Mouse (Mus musculus): ENCODE measurements around the gene Tctex1d2. TPM values are rescaled to one million over a fixed set of nuclear protein-coding genes. Genes with fewer than 3 reads are reported as not detected.
"Not testable (repeated sequence)": the region's sequence is repeated elsewhere in the genome, so short reads cannot be mapped to it uniquely, and the experiment has no call there.

Gene Tctex1d2
- total RNA-seq, 2 experiments from 2014 or later: 4.6 to 4.8 TPM

DNA sequence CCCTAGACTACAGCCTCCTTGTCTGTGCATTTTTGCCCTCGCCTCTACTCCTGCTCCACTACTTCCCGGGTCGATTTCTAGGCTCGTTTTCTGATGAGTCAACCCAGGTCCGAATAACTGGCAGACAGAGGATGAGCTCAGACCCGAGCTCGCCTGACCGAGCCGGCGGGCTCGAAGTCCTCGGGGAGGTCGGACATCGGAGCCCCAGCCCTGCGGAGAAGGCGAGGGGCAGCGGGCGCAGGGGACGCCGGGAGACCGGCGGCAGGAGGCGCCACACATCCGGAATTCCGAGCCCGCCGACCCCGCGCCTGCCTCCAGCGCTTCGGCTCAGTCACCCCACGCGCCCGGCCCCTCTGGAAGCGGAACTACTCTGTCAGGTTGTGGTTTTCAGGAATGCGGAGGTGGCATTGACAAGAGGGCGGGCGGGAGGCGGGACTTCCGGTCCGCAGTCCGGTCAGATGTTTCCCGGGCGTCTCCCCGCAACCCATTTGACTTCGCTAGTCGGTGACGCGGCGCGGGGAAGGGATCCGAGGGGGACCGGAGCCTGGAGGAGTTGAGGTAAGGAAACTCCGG lies 11.1 kb downstream of the Tctex1d2 start, which contains the start of gene Pcyt1a:
Gene Pcyt1a, plus strand, starts transcription at position 448 of the 573 bp plus-strand sequence.
- DNase-seq (ENCODE audit: low spot score in 2 of 2): peak; percentile 82 to 92

DNA sequence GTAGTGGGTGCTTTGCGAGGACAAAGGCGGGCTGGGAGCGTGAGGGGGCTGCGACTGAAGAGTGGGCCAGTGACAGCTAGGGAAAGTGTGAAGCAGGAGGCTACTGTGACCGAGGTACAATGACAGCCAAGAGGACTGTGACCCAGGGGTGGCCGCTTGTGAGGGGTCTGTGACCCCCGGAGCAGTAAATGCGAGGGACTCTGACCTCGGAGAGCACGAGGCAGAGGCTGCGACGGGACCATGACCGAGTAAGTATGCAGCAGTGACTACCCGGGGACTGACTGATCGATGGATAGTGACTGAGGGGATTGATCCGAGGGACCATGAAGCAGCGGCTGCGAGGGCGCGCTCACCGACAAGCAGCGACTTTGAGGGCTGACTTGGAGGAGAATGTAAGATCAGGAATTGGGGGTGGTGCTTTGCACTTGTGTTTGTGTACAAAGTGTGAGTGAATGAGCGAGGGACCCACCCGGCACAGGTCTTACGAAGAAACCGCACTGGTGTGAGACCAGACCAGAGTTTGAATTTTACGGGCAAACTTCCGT lies 11.6 kb downstream of the Tctex1d2 start:
- peak in 1 of 2 experiments; percentile 34 for DNase-seq (ENCODE audit: low spot score in 2 of 2)

DNA sequence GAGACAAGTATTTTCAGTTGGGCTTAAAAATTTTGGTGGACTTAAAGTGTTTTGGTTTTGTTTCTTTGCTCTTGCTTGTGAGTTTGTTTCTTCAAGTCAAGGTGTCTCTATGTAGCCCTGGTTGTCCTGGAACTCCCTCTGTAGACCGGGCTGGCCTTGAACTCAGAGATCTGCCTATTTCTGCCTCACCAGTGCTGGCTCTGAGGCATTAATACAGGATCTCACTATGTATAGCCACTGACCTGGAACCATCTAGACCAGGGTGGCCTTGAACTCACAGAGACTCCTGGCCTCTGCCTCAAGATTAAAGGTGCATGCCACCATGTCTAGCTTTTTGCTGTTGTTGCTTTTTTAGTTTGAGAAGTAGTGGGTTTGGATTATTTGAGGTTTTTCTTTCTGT lies 12.4 kb downstream of the Tctex1d2 start:
- no peak for DNase-seq (ENCODE audit: low spot score in 2 of 2)

DNA sequence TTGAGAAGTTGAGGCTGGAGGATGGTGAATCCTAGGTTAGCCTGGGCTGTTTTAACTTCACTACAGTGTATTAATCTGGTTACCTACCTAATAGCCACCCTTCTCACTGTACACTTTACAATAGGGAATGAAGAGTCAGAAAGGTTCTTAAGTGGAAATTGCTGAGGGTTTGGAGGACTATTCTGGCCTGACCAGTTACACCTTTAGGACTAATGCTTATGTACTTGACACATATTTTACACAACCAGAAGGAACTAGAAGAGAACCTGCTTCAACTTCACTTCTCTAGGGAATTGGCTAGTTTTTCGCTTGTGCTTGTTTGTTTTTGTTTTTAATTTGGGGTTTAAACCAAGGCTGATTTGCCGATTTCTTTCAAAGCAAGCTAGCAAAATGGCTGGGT lies 13.6 kb downstream of the Tctex1d2 start:
- no peak for DNase-seq (ENCODE audit: low spot score in 2 of 2)

DNA sequence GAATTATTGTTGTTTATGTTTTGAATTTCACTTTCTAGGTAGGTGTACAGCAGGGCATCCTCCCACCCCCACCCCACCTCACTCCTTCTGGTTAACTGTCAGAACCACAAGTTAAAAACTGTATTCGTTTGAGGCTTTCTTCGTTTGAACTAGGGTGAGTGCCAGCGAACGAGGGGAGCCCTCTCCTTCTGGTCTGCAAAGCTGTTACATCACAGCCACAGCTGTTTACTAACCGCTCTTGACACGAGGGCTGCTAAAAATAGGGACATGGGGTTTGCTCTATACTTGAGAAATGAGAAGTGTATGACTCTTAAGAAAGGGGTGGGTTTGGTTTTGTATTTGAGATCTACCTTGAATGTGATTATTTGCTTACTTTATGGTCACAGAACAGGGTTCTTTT lies 14.6 kb downstream of the Tctex1d2 start:
- DNase-seq (ENCODE audit: low spot score in 2 of 2): no peak

DNA sequence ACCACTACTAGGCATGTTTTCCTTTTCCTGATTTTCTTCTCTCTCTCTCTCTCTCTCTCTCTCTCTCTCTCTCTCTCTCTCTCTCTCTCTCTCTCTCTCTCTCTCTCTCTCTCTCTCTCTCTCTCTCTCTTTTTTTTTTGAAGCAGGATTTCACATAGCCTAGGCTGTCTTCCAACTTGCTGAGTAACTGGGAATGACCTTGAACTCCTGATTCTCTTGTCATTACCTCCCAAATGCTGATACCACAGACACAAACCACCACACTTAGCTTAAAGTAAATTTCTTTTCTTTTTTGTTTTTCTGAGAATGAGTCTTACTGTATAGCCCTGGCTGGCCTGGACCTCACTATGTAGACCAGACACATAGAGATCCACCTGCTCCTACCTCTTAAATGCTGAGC lies 15.2 kb downstream of the Tctex1d2 start:
- DNase-seq (ENCODE audit: low spot score in 2 of 2): no peak

DNA sequence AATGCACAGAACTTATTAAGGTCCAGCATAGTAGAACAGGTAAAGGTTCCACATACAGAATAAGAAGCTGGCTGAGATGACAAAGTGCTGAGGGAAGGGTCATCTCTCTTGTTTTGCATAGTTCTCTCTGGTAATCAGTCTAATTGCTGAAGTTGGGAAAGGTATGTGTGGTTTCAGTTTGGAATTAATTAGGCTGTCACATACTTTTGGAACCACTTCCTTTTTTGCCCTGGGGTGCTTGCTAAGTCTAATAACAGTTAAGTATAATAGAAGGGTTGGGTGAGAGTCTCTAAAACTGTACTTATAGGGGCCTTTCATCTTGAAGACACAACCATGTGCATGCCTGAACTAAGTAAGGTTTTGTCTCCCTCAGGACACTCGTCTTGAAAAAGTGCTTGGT lies 17.2 kb downstream of the Tctex1d2 start:
- DNase-seq (ENCODE audit: low spot score in 2 of 2): no peak

DNA sequence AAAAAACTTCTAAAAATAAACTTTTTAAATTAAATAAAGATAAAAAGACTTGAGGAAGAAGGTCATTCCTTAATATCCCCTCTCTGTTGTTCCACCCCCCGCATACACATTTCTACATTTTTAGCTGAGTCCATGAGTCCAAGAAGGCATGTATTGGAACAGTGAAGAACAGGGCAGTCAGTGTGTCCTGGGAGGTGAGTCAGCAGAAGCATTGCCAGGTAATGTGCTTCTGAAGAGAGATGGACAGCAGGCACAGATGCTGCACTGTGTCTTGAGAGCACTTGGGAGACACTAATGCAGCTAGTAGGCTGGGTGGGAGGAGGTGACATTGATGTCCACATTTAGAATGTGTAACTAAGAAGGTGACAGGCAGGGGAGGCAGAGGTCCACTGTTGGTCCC lies 17.8 kb downstream of the Tctex1d2 start:
- DNase-seq (ENCODE audit: low spot score in 2 of 2): no peak

DNA sequence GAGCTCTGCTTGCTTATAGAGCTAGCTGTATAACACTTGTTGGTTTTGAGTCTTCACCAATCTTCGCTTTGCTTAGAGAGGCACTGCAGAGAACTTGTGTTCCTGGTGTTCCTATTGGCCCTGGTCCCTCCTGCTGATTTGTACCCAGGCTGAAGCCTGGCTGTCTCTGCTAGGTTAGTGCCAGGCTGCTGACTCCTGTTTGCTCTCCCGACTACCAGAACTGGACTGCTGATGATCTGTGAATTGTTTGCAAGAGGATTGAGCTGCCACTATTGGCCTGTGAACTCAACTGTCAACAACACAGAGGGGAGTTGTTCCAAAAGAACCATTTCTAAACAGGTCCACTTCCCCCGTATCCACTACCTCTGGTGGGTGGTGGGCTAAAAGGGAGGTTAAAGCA lies 21.9 kb downstream of the Tctex1d2 start:
- no peak for DNase-seq (ENCODE audit: low spot score in 2 of 2)

DNA sequence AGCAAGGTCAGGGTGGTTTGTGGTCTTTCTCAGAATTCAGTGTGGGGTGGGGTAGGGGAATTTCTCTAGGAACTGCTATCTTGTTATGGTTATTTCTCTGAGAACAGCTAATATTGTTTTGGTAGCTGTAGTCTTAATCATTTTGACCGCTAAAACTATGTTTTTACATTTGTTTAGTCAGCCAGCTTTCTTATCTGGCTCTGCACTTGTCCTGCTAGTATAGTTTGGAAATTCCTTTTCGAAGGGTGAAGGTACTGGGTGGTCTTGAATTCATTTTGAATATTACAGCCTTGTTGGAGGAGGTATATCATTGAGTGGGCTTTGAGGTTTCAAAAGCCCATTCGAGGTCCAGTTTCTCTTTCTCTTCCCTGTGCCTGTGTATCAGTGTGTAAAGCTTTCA lies 25.1 kb downstream of the Tctex1d2 start:
- DNase-seq (ENCODE audit: low spot score in 2 of 2): not testable (repeated sequence)

DNA sequence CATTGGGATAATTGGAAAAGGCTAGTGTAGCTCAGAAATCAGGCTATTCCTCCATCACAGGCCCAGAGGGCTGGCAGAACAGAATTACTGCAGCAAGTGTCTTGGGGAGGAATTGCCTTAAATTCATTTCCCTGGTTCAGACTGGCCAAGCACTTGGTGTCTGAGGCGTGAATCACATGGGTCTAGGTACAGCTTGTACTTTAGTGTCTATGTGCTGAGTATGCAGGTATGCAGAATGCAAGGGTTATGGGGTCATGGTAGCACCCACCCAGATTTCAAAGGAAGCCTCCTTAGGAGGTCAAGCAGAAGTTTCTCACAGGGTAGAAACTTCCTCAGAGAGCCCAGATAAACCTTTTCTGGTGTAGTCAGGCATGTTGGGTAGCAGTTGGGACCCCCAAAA lies 26.1 kb downstream of the Tctex1d2 start:
- no peak for DNase-seq (ENCODE audit: low spot score in 2 of 2)

DNA sequence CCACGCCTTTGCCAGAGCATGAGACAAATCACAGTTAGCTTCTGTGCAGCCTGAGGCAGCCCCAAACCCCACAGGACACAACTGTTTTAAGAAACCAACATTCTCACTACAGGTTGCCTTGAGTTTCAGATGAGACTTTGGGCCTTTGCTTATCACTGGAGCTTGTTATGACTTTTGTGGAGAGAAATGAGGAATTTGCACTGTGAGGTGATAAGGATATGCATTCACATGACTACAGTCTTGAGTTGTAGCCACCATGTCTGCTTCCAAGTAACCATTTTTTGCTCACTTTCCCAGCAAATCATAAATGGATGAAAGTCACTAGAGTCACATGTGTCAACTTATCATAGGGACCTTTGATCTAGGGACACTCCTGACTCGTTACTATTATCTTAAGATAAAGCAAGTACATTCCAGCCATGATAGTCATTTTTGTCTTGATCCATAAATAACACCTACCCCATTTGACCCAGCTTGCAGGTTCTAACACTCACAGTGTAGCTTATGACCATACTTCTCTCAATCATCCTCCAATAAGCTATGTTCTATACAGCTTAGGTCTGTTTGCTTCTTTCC lies 27.1 kb downstream of the Tctex1d2 start:
- no peak for DNase-seq (ENCODE audit: low spot score in 2 of 2)

DNA sequence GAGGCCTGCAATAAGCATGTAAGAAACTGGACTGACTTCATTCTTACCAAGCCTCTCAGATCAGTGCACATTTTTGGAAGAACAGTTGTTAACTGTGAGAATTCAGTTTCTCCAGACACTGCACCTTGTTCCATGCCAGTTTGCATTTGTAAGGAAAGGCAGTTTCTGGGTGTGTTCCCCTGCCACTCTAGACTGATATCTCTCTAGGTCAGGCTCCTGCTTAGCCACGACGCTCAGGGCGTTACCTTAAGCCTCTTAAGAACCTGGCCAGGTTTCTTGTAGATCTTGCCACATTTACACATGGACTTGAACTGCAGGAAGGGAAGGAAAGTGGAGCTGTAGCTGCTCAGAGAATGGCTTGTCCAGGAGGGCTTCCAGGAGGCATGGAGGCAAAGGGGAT lies 30.2 kb downstream of the Tctex1d2 start:
- no peak for DNase-seq (ENCODE audit: low spot score in 2 of 2)

DNA sequence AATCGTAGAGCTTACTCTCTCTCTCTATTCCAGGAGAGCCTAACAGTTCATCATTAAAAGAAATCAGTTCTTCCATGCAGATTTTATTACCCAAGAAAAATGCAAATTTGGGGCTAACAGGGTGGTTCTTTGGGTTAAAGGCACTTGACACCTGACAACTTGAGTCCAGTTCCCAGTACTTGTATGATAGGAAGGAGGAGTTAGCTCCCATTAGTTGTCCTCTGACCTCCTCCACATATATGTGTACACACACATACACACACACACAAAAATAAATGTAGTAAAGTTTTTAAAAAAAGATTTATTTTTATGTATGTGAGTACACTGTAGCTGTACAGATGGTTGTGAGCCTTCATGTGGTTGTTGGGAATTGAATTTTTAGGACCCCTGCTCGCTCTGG lies 30.6 kb downstream of the Tctex1d2 start:
- no peak for DNase-seq (ENCODE audit: low spot score in 2 of 2)

DNA sequence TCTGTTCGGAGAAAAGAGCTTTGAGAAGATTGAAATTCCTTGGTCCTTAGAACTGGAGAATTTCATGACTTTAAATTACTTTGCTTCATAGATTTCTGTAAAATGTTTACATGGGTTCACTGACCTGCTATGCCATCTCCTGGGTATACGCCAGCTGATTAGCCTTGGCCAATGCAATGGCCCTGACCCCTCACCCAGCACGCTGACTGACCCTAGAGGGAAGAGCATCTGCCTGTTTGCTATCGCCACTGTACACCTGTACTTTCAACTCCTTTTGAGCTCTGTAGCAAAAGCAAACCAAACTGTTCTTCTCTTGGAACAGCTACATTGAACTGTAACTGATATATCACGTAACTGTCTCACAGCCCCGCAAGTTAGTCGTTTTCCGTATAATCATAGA lies 33.6 kb downstream of the Tctex1d2 start:
- DNase-seq (ENCODE audit: low spot score in 2 of 2): no peak

DNA sequence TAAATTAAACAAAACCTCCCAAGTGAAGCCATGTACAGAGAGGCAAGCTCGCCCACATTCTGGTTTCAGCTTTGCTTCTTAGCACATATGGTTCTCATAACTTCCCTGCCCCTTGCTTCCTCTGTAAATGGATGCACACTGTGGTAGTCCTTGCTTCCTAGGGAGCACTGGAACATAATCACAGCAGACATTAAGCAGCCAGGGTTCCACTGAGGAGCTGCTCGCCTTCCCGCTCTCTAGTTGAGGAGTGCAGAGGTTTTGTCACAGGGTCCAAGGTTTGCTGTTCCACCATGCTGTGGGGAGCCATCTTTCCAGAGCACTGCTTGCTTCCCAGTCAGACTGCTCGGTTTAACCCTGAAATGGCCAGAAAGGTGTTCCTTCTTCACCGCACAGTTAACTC lies 35.1 kb downstream of the Tctex1d2 start:
- DNase-seq (ENCODE audit: low spot score in 2 of 2): no peak

DNA sequence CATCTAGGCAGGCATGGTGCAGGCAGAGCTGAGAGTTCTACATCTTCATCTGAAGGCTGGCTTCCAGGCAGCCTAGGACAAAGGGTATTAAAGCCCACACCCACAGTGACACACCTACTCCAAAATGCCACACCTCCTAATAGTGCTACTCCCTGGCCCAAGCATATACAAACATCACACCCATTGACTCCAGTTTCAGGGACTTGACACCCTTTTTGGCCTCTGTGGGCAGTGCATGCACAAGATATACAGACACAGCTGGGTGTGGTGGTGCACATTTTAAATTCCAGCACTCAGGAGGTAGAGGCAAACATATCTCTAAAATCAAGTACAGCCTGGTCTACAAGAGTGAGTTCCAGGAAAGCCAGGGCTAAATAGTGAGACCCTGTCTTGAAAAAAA lies 36.6 kb downstream of the Tctex1d2 start:
- no peak for DNase-seq (ENCODE audit: low spot score in 2 of 2)

DNA sequence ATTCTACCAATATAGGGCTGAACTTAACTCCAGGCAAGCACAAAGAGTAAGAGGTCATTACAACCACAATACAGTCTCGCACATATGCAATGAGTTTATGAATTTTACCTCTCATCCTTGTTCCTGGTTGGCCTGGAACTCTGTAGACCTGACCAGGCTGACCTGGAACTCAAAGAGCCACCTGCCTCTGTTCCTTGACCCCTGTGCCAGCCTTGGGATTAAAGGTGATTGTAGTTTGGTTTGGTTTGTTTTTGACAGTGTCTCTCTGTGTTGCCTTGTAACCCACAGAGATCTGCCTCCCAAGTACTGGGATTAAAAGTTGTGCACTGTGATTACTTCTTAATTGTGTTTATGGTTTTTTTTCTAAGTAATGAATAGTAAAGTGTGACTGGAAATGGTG lies 37.3 kb downstream of the Tctex1d2 start:
- DNase-seq (ENCODE audit: low spot score in 2 of 2): no peak

DNA sequence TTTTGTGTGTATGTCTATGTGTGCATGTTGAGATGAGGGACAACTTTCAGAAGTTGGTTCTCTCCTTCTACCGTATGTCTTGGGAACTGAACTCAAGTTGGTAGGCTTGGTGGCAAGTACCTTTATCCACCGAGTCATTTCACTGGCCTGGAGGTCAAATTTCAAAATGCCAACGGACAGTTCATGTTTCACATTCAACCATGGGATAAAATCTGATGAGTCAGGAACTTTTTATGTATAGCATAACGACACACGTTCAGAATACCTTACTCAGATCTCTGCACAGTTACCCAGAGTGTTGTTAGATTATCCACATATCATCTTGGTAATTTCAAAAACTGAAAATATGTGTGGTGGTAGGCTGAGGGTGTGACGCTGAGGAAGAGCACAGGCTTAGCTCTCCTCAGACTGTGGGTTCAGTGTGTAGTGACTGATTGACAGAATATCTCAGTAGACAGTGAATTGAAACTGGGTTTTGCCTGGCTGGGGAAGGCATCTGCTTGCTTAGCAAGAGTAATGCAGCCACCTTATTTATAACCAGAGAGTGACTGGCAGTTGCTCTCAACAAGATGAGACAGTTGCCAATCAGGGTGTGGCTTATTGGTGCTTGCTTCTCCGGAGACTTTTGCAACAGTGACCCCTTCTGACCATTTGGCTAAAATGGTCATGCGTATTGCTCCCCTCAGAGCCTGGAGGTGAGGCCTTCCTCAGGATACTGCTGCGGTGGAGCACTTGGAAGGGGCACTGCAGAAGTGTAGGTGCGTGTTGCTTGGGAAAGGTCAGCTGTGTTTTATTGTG lies 38.3 kb downstream of the Tctex1d2 start:
- DNase-seq (ENCODE audit: low spot score in 2 of 2): peak in 1 of 2 experiments; percentile 52

DNA sequence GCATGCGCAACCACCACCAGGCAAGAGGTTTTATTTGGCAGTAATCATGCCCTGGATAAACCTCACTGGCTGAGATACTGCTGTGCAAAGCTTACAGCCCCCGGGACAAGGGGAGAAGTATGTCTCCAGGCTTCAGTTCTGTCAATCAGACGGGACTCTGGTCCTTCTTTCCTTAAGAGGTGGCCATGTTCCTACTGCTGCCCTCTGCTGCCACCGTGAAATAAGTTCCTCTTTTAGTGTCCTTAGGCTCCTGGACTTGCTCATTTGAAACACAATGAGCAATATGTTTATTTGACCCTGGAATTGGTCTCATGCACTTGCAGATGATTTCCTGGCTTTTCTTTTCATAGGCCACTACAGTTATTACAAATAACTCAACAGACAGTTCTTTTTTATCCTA lies 41.0 kb downstream of the Tctex1d2 start:
- DNase-seq (ENCODE audit: low spot score in 2 of 2): no peak

DNA sequence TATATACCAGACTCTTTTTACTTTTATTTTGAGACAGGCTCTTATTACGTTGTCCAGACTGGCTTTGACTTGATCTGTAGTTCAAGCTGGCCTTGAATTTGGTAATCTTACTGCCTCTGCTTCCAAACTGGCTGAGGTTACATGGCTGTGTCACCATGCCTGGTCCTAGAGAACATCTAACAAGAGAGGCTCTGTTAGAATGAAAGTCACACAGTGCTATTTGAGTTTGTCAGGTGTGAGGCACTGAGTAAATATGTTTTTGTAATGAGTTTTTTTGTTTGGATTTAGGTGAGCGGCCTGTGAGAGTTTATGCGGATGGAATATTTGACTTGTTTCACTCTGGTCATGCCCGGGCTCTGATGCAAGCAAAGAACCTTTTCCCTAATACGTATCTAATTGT lies 42.2 kb downstream of the Tctex1d2 start:
- no peak for DNase-seq (ENCODE audit: low spot score in 2 of 2)

DNA sequence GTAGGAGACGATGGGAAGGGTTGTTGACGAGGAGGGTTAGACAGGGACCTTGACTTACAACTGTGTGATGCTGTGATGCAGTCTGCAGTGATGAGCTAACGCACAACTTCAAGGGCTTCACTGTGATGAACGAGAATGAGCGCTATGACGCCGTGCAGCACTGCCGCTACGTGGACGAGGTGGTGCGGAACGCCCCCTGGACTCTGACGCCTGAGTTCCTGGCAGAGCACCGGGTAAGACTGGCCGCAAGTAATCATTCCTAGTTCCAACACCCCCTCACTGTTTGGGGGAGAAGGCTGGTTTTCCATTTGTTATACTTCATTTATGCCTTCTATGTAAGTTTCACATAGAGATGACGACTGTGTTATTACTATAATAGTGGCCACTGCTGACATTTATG lies 43.4 kb downstream of the Tctex1d2 start:
- DNase-seq (ENCODE audit: low spot score in 2 of 2): no peak
